Mouse (Mus musculus): Measurements from ENCODE around the gene Gm17662. TPM values are rescaled to one million over a fixed set of nuclear protein-coding genes. Genes with fewer than 3 reads are reported as not detected.

Gene Gm17662
- total RNA-seq, 2 experiments from 2014 or later: not detected

- no peak for DNase-seq
Observed at GRCm38 (mm10) chr4:104888499-104889262, 31.6 kb downstream of the Gm17662 start.

GRCm38 (mm10) chr4:104891708-104892107 is 34.6 kb downstream of the Gm17662 start:
- DNase-seq: peak; percentile 13

- no peak for DNase-seq
Observed at GRCm38 (mm10) chr4:104893588-104893987, 36.5 kb downstream of the Gm17662 start.

GRCm38 (mm10) chr4:104894004-104894734 is 37.0 kb downstream of the Gm17662 start:
- peak; percentile 75 for DNase-seq

GRCm38 (mm10) chr4:104902836-104903235 is 45.7 kb downstream of the Gm17662 start:
- no peak for DNase-seq

- no peak for DNase-seq
Observed at GRCm38 (mm10) chr4:104905049-104905448, 47.9 kb downstream of the Gm17662 start.

Other genes with a start within 250 kb of the Gm17662 start
- gene C8b, start 91.0 kb upstream of the Gm17662 start, total RNA-seq (2021): 10 to 100 TPM in 1 of 2 experiments, 1 to 10 TPM in 1; 5.9 to 12.8 TPM
- gene C8a, start 19.1 kb downstream of the Gm17662 start, total RNA-seq (2021): 10 to 100 TPM; 12.3 to 28.2 TPM
- gene Fyb2, start 56.1 kb downstream of the Gm17662 start, total RNA-seq (2021): under 1 TPM; 0.30 to 0.39 TPM